24 mouse cellular contexts compared by ENCODE assay signal in the genomic region with DNA sequence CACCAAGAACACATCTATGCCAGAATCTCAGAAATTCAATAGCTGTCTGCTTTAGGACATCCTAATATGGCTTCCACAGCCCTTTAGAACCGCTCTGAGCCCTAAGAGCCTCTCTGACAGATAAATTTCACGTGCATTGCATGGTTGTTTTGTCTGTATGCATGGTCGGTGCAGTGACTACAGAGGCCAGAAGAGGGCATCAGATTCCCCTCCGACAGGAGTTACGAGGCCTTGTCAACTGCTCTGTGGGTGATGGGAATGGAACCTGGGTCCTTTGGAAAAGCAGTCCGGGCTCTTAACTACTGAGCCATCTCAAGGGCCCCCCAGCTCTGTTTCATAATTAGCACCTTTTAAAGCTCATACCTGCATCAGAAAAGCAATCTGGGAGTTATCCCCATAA.
"Had no signal": no experiment of that assay in that cellular context is flagged by ENCODE, and none has a peak within 500 bp of the region (broad histone marks: within the 10 kb centered on the region; RNA-seq: fewer than 3 reads in every experiment).

No protein-coding gene starts in this region.

- H3K36me3 ChIP-seq: limb, embryonic 12.5 days; limb, embryonic 15.5 days; lung, embryonic 15.5 days; neural tube, embryonic 12.5 days; neural tube, embryonic 15.5 days had no signal

- DNase-seq: kidney, adult 18-20 months; kidney, adult 9 months; kidney, postnatal 14 days; kidney, postnatal 4 days; left cerebral cortex, postnatal 4 days; liver, postnatal 0 days; lung, postnatal 10 days; lung, postnatal 4 days; midbrain, embryonic 14.5 days; right cerebral cortex, adult 18-20 months; right cerebral cortex, postnatal 14 days; right cerebral cortex, postnatal 4 days; thymus, adult 18-20 months; thymus, postnatal 14 days; thymus, postnatal 4 days had no signal

- H3K27me3 ChIP-seq: limb, embryonic 12.5 days; limb, embryonic 15.5 days; lung, embryonic 15.5 days; neural tube, embryonic 12.5 days; neural tube, embryonic 15.5 days had no signal

- H3K9me3 ChIP-seq: limb, embryonic 12.5 days; limb, embryonic 15.5 days; lung, embryonic 15.5 days; neural tube, embryonic 15.5 days had no signal

- ATAC-seq: liver, postnatal 0 days had no signal

- H3K4me1 ChIP-seq: limb, embryonic 12.5 days; limb, embryonic 15.5 days; lung, embryonic 15.5 days; neural tube, embryonic 12.5 days; neural tube, embryonic 15.5 days had no signal

- H3K4me3 ChIP-seq: limb, embryonic 12.5 days; limb, embryonic 15.5 days; lung, embryonic 15.5 days; neural tube, embryonic 12.5 days; neural tube, embryonic 15.5 days had no signal

- H3K4me2 ChIP-seq: limb, embryonic 12.5 days; limb, embryonic 15.5 days; liver, embryonic 11.5 days; lung, embryonic 15.5 days; midbrain, embryonic 11.5 days; neural tube, embryonic 12.5 days; neural tube, embryonic 15.5 days had no signal

- H3K9ac ChIP-seq: limb, embryonic 12.5 days; limb, embryonic 15.5 days; liver, embryonic 14.5 days; liver, postnatal 0 days; lung, embryonic 15.5 days; neural tube, embryonic 12.5 days; neural tube, embryonic 15.5 days had no signal

- H3K27ac ChIP-seq: limb, embryonic 12.5 days; limb, embryonic 15.5 days; liver, embryonic 14.5 days; lung, embryonic 15.5 days; neural tube, embryonic 12.5 days; neural tube, embryonic 15.5 days; stomach, postnatal 0 days had no signal
